Comparison of ENCODE assay signal across 23 mouse cellular contexts in the genomic region with DNA sequence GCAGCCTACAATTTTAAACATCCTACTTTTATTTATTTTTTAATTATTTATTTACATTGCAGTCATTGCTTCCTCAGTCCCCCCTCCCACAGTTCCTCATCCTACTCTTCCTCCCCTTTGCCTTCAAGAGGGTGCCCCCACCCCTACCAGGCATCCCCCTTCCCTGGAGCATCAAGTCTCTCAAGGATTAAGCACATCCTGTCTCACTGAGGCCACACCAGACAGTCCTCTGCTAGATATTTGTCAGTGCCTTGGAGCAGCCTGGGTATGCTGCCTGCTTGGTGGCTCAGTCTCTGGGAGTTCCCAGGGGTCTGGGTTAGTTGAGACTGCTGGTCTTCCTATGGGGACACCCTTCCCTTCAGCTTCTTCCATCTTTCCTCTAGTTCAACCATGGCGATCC.
DNase-seq lines count a peak whose midpoint lies in the region; ATAC-seq and TF ChIP-seq lines count a peak whose summit lies in the region.
"Had no signal": no experiment of that assay in that cellular context is flagged by ENCODE, and none has a peak within 500 bp of the region (broad histone marks: within the 10 kb centered on the region; RNA-seq: fewer than 3 reads in every experiment).

No protein-coding gene starts in this region.

- WGBS in heart, adult 2 months = 100% methylated on average over 1 of the region's 1 CpGs
- WGBS in midbrain, embryonic 11.5 days = 85% methylated on average over 1 of the region's 1 CpGs
- WGBS in midbrain, embryonic 15.5 days = 97% methylated on average over 1 of the region's 1 CpGs
- 96% methylated on average over 1 of the region's 1 CpGs for WGBS in stomach, embryonic 16.5 days
- WGBS in stomach, postnatal 0 days = 88% methylated on average over 1 of the region's 1 CpGs
- WGBS in limb, embryonic 10.5 days = 90% methylated on average over 1 of the region's 1 CpGs

- TF ChIP-seq CTCF in heart, adult 2 months (IDR thresholded peaks at IDR 0.05) = no peak
- no peak for TF ChIP-seq CTCF in stomach, postnatal 0 days (IDR thresholded peaks at IDR 0.05; ENCODE audit: low read depth)

- TF ChIP-seq EP300 in heart, adult 2 months (IDR thresholded peaks at IDR 0.05; ENCODE audit: insufficient read depth, low read depth, low read length) = no peak
- TF ChIP-seq EP300 in stomach, postnatal 0 days (optimal IDR thresholded peaks at IDR 0.05) = no peak

- H3K36me3 ChIP-seq in heart, adult 2 months (ENCODE audit: control insufficient read depth, insufficient read depth, low read length) = no peaks in the 10 kb centered on the region
- H3K36me3 ChIP-seq in midbrain, embryonic 11.5 days (ENCODE audit: control insufficient read depth, insufficient read depth, low read length) = no peaks in the 10 kb centered on the region
- peaks cover 6% of the 10 kb centered on the region; the same call in 1 of the 2 replicates for H3K36me3 ChIP-seq in midbrain, embryonic 15.5 days (replicated peaks)
- no peaks in the 10 kb centered on the region for H3K36me3 ChIP-seq in stomach, embryonic 16.5 days (ENCODE audit: control insufficient read depth, insufficient read depth, low read length)
- H3K36me3 ChIP-seq in stomach, postnatal 0 days (ENCODE audit: control insufficient read depth, insufficient read depth, low read length) = no peaks in the 10 kb centered on the region
- H3K36me3 ChIP-seq in limb, embryonic 10.5 days = no peaks in the 10 kb centered on the region
- H3K36me3 ChIP-seq: G1E had no signal

- H3K79me2 ChIP-seq in heart, adult 2 months (replicated peaks; ENCODE audit: control insufficient read depth, insufficient read depth, low read length) = no peaks in the 10 kb centered on the region

- peak; percentile 68 for DNase-seq in heart, adult 11 months
- DNase-seq in heart, adult 2 months = no peak
- peak; percentile 66 for DNase-seq in midbrain, embryonic 11.5 days (ENCODE audit: low spot score, missing footprints)
- no peak for DNase-seq in stomach, postnatal 0 days (ENCODE audit: low spot score)
- DNase-seq in limb, embryonic 10.5 days (ENCODE audit: low spot score) = peak; percentile 21
- DNase-seq: adrenal gland, adult 8-10 months; adrenal gland, postnatal 14 days; adrenal gland, postnatal 36 days; B cell, adult 2 months; cerebellum, adult 11-12 months; cerebellum, adult 9-10 months; cerebellum, postnatal 10 days; cerebellum, postnatal 25 days had no signal

- H3K27ac ChIP-seq in heart, adult 2 months = no peak overlapping the region
- H3K27ac ChIP-seq in midbrain, embryonic 11.5 days (ENCODE audit: low read depth, low read length) = no peak overlapping the region
- no peak overlapping the region for H3K27ac ChIP-seq in midbrain, embryonic 15.5 days
- H3K27ac ChIP-seq in stomach, embryonic 16.5 days (ENCODE audit: low read length) = no peak overlapping the region
- no peak overlapping the region for H3K27ac ChIP-seq in stomach, postnatal 0 days (replicated peaks)
- no peak overlapping the region for H3K27ac ChIP-seq in limb, embryonic 10.5 days
- H3K27ac ChIP-seq: embryonic facial prominence, embryonic 10.5 days; embryonic facial prominence, embryonic 12.5 days; forebrain, embryonic 13.5 days had no signal

- no peak for TF ChIP-seq POLR2A in heart, adult 2 months (IDR thresholded peaks at IDR 0.05; ENCODE audit: insufficient read depth, low read depth, low read length)

- intact Hi-C loops in heart, adult 2 months (cut with DNase I) = no loop called here

- H3K4me3 ChIP-seq in heart, adult 2 months = no peak overlapping the region
- no peak overlapping the region for H3K4me3 ChIP-seq in midbrain, embryonic 11.5 days (ENCODE audit: low read depth, low read length)
- no peak overlapping the region for H3K4me3 ChIP-seq in midbrain, embryonic 15.5 days
- H3K4me3 ChIP-seq in stomach, embryonic 16.5 days (replicated peaks; ENCODE audit: low read length) = no peak overlapping the region
- H3K4me3 ChIP-seq in stomach, postnatal 0 days (ENCODE audit: low read depth, low read length) = no peak overlapping the region
- no peak overlapping the region for H3K4me3 ChIP-seq in limb, embryonic 10.5 days
- H3K4me3 ChIP-seq: embryonic facial prominence, embryonic 10.5 days; embryonic facial prominence, embryonic 12.5 days; forebrain, embryonic 13.5 days had no signal

- H3K4me2 ChIP-seq in midbrain, embryonic 11.5 days = no peak overlapping the region
- no peak overlapping the region for H3K4me2 ChIP-seq in midbrain, embryonic 15.5 days
- no peak overlapping the region for H3K4me2 ChIP-seq in stomach, embryonic 16.5 days (ENCODE audit: low read depth, low read length)
- H3K4me2 ChIP-seq in stomach, postnatal 0 days (replicated peaks; ENCODE audit: low read depth) = no peak overlapping the region
- H3K4me2 ChIP-seq: embryonic facial prominence, embryonic 12.5 days; forebrain, embryonic 13.5 days had no signal

- H3K9me3 ChIP-seq in midbrain, embryonic 11.5 days (ENCODE audit: control insufficient read depth, low read length) = no peaks in the 10 kb centered on the region; the same call in 1 of the 2 replicates
- 0 out of 2 replicates have a peak, but pooled peaks cover 4% of the 10 kb centered on the region for H3K9me3 ChIP-seq in midbrain, embryonic 15.5 days
- peaks cover 4% of the 10 kb centered on the region; the same call in 1 of the 2 replicates for H3K9me3 ChIP-seq in stomach, embryonic 16.5 days (replicated peaks; ENCODE audit: control insufficient read depth, low read length)
- no peaks in the 10 kb centered on the region for H3K9me3 ChIP-seq in stomach, postnatal 0 days (ENCODE audit: control insufficient read depth, low read length)
- H3K9me3 ChIP-seq in limb, embryonic 10.5 days (replicated peaks) = no peaks in the 10 kb centered on the region
- H3K9me3 ChIP-seq: G1E had no signal

- no peaks in the 10 kb centered on the region; the same call in 1 of the 2 replicates for H3K4me1 ChIP-seq in heart, adult 2 months (ENCODE audit: control insufficient read depth, insufficient read depth, low read length)
- no peaks in the 10 kb centered on the region for H3K4me1 ChIP-seq in midbrain, embryonic 11.5 days (ENCODE audit: control insufficient read depth, insufficient read depth, low read length)
- H3K4me1 ChIP-seq in midbrain, embryonic 15.5 days = no peaks in the 10 kb centered on the region
- H3K4me1 ChIP-seq in stomach, embryonic 16.5 days (ENCODE audit: control insufficient read depth, insufficient read depth, low read length) = no peaks in the 10 kb centered on the region
- no peaks in the 10 kb centered on the region for H3K4me1 ChIP-seq in stomach, postnatal 0 days (replicated peaks; ENCODE audit: control insufficient read depth, insufficient read depth)
- no peaks in the 10 kb centered on the region for H3K4me1 ChIP-seq in limb, embryonic 10.5 days
- H3K4me1 ChIP-seq: embryonic facial prominence, embryonic 10.5 days; embryonic facial prominence, embryonic 12.5 days; forebrain, embryonic 13.5 days had no signal

- no peaks in the 10 kb centered on the region for H3K27me3 ChIP-seq in heart, adult 2 months (ENCODE audit: control insufficient read depth, insufficient read depth, low read length)
- no peaks in the 10 kb centered on the region for H3K27me3 ChIP-seq in midbrain, embryonic 11.5 days (ENCODE audit: control insufficient read depth, insufficient read depth, low read length)
- H3K27me3 ChIP-seq in midbrain, embryonic 15.5 days (replicated peaks) = no peaks in the 10 kb centered on the region
- no peaks in the 10 kb centered on the region for H3K27me3 ChIP-seq in stomach, embryonic 16.5 days (ENCODE audit: control insufficient read depth, insufficient read depth, low read length)
- H3K27me3 ChIP-seq in stomach, postnatal 0 days (ENCODE audit: control insufficient read depth, insufficient read depth, low read length) = no peaks in the 10 kb centered on the region
- no peaks in the 10 kb centered on the region for H3K27me3 ChIP-seq in limb, embryonic 10.5 days (ENCODE audit: low read depth, poor library complexity, severe bottlenecking)
- H3K27me3 ChIP-seq: CH12.LX; embryonic facial prominence, embryonic 12.5 days; forebrain, embryonic 13.5 days; Patski had no signal

- H3K9ac ChIP-seq in heart, adult 2 months (ENCODE audit: low read depth, low read length) = no peak overlapping the region
- no peak overlapping the region for H3K9ac ChIP-seq in midbrain, embryonic 11.5 days (ENCODE audit: low read length)
- no peak overlapping the region for H3K9ac ChIP-seq in midbrain, embryonic 15.5 days
- no peak overlapping the region for H3K9ac ChIP-seq in stomach, embryonic 16.5 days (ENCODE audit: low read length)
- no peak overlapping the region for H3K9ac ChIP-seq in stomach, postnatal 0 days (ENCODE audit: low read length)
- H3K9ac ChIP-seq: embryonic facial prominence, embryonic 12.5 days; forebrain, embryonic 13.5 days had no signal

- no peak for ATAC-seq in midbrain, embryonic 11.5 days (ENCODE audit: low FRiP score)
- no peak for ATAC-seq in midbrain, embryonic 15.5 days (replicated peaks)
- ATAC-seq in stomach, embryonic 16.5 days (ENCODE audit: insufficient read depth, low FRiP score) = peak; percentile 29; the same call in 1 of the 2 replicates
- ATAC-seq in stomach, postnatal 0 days (ENCODE audit: low FRiP score, low TSS enrichment) = no peak
- ATAC-seq: activated CD4-positive, CD25-positive, alpha-beta regulatory T cell, adult 4 months; CD4-positive, CD25-positive, alpha-beta regulatory T cell, adult 4 months; forebrain, embryonic 13.5 days; Patski had no signal

Comparison
In these comparisons a context has a peak if more than half of its experiments do, and no peak if none do; other contexts are left out.
1. DNase-seq: peak in heart, adult 11 months (single experiment), midbrain, embryonic 11.5 days (single experiment) and limb, embryonic 10.5 days (single experiment); none in heart, adult 2 months (0 of 2) and stomach, postnatal 0 days (single experiment).